Mouse (Mus musculus): ENCODE data around the gene Ptpn9. TPM values are rescaled to one million over a fixed set of nuclear protein-coding genes. Genes with fewer than 3 reads are reported as not detected.

Ptpn9 gene
- total and polyA plus RNA-seq, 2 experiments from 2014 or later: 22.5 to 53.5 TPM

DNA sequence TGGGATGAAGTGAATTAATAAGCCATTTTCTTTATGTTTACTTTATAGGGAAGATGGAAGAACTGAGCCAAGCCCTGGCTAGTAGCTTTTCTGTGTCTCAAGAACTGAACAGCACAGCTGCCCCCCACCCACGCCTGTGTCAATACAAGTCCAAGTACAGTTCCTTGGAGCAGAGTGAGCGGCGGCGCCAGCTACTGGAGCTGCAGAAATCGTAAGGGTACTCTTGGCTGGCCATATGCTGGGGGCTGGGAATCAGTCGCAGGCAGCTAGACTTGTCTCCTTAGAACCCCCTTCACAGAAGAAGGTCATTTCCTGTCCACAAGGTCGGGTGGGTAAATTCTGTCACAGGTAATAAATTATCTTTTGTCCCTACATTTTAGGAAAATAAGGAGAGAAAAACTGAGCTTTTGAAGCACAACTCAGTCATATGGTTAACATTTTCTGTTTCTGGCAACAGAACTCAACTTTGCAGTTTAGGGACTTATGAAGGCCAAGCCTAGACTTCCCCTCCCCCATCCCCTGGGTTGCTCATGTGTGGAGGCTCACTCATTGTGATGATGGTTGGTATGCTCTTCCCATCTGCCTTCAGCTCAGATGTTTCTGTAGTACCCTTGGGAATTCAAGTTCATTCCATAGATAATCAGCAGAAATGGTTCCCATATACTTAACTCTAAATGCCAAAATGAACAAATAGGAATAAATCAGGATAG is 37.6 kb upstream of the Ptpn9 start:
- no peak for ATAC-seq
- H3K4me1 ChIP-seq (ENCODE audit: insufficient read depth, low read length): no peaks in the 10 kb centered on the region
- no peak for DNase-seq (ENCODE audit: low spot score)
- H3K27me3 ChIP-seq (ENCODE audit: insufficient read depth, low read length): no peaks in the 10 kb centered on the region
- H3K9me3 ChIP-seq (ENCODE audit: low read length): no peaks in the 10 kb centered on the region
- H3K4me3 ChIP-seq (ENCODE audit: low read length): no peak overlapping the region
- no peak for TF ChIP-seq CTCF (IDR thresholded peaks at IDR 0.05; ENCODE audit: low read depth)
- 83% methylated on average over 7 of the region's 7 CpGs for WGBS
- H3K36me3 ChIP-seq (ENCODE audit: insufficient read depth, low read length): no peaks in the 10 kb centered on the region
- no peak overlapping the region for H3K4me2 ChIP-seq (ENCODE audit: low read depth, low read length)
- H3K27ac ChIP-seq: no peak overlapping the region
- no peak overlapping the region for H3K9ac ChIP-seq (replicated peaks; ENCODE audit: low read length)

DNA sequence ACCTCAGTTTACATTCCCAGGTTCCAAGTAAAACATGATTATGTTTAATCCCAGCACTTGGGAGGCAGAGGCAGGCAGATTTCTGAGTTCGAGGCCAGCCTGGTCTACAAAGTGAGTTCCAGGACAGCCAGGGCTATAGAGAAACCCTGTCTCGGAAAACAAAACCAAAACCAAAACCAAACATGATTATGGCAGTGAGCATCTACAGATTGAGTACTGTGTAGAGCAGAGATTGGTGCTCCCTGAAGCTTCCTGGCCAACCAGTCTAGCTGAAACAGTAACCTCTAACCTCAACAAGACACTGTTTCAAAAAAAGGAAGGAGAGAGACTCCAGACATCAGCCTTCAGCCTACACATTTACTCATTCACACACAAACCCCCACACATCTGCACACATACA is 36.0 kb upstream of the Ptpn9 start:
- no peak overlapping the region for H3K27ac ChIP-seq
- H3K27me3 ChIP-seq (ENCODE audit: insufficient read depth, low read length): no peaks in the 10 kb centered on the region
- no peaks in the 10 kb centered on the region for H3K4me1 ChIP-seq (ENCODE audit: insufficient read depth, low read length)
- H3K4me2 ChIP-seq (ENCODE audit: low read depth, low read length): no peak overlapping the region
- no peak overlapping the region for H3K9ac ChIP-seq (replicated peaks; ENCODE audit: low read length)
- no peak for ATAC-seq
- no peak overlapping the region for H3K4me3 ChIP-seq (ENCODE audit: low read length)
- no peak for DNase-seq (ENCODE audit: low spot score)
- WGBS: 94% methylated on average over 2 of the region's 2 CpGs
- TF ChIP-seq CTCF (IDR thresholded peaks at IDR 0.05; ENCODE audit: low read depth): no peak
- H3K9me3 ChIP-seq (ENCODE audit: low read length): no peaks in the 10 kb centered on the region
- H3K36me3 ChIP-seq (ENCODE audit: insufficient read depth, low read length): peaks cover 4% of the 10 kb centered on the region

GRCm38 (mm10) chr9:56961591-56961990 is 33.1 kb upstream of the Ptpn9 start:
- Histone ChIP-seq H3K4me2 (ENCODE audit: low read depth, low read length) (no peak overlapping the region), H3K27ac (no peak overlapping the region), H3K36me3 (ENCODE audit: insufficient read depth, low read length) (peaks cover 6% of the 10 kb centered on the region), H3K9ac (replicated peaks; ENCODE audit: low read length) (no peak overlapping the region), H3K27me3 (ENCODE audit: insufficient read depth, low read length) (no peaks in the 10 kb centered on the region), H3K4me1 (ENCODE audit: insufficient read depth, low read length) (no peaks in the 10 kb centered on the region), H3K4me3 (ENCODE audit: low read length) (no peak overlapping the region), H3K9me3 (ENCODE audit: low read length) (no peaks in the 10 kb centered on the region)
- no peak for DNase-seq (ENCODE audit: low spot score)
- 95% methylated on average over 3 of the region's 3 CpGs for WGBS
- TF ChIP-seq CTCF (IDR thresholded peaks at IDR 0.05; ENCODE audit: low read depth): peak; percentile 20; the same call in 1 of the 2 replicates
- ATAC-seq: no peak

DNA sequence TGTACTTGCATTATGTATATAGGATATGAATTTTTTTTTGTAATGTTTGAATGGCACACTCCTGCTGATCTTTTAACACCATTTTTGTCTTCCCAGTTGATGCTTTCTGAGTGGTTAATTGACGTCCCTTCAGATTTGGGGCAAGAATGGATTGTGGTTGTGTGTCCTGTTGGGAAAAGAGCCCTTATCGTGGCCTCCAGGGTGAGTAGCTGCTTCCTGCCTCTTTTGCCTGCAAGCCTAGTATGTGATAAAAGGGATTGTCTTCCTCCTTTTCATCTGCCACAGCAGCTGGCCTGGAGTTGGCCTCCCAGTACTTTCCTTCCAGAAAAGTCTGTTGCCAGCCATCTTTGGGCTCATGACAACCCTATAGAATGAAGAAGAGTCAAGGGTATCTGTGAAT is 24.6 kb upstream of the Ptpn9 start:
- H3K4me1 ChIP-seq (ENCODE audit: insufficient read depth, low read length): no peaks in the 10 kb centered on the region
- no peak overlapping the region for H3K9ac ChIP-seq (replicated peaks; ENCODE audit: low read length)
- WGBS: 83% methylated on average over 2 of the region's 2 CpGs
- no peak for ATAC-seq
- no peaks in the 10 kb centered on the region for H3K27me3 ChIP-seq (ENCODE audit: insufficient read depth, low read length)
- no peak for DNase-seq (ENCODE audit: low spot score)
- no peaks in the 10 kb centered on the region for H3K9me3 ChIP-seq (ENCODE audit: low read length)
- no peaks in the 10 kb centered on the region; the same call in 1 of the 2 replicates for H3K36me3 ChIP-seq (ENCODE audit: insufficient read depth, low read length)
- no peak overlapping the region for H3K4me2 ChIP-seq (ENCODE audit: low read depth, low read length)
- no peak for TF ChIP-seq CTCF (IDR thresholded peaks at IDR 0.05; ENCODE audit: low read depth)
- no peak overlapping the region for H3K27ac ChIP-seq
- H3K4me3 ChIP-seq (ENCODE audit: low read length): no peak overlapping the region

- Histone ChIP-seq H3K4me2 (ENCODE audit: low read depth, low read length) (no peak overlapping the region), H3K27ac (no peak overlapping the region), H3K4me3 (ENCODE audit: low read length) (no peak overlapping the region), H3K9me3 (ENCODE audit: low read length) (no peaks in the 10 kb centered on the region), H3K36me3 (ENCODE audit: insufficient read depth, low read length) (peaks cover 3% of the 10 kb centered on the region; the same call in 1 of the 2 replicates), H3K4me1 (ENCODE audit: insufficient read depth, low read length) (no peaks in the 10 kb centered on the region), H3K27me3 (ENCODE audit: insufficient read depth, low read length) (no peaks in the 10 kb centered on the region), H3K9ac (replicated peaks; ENCODE audit: low read length) (no peak overlapping the region)
- ATAC-seq (no peak), DNase-seq (ENCODE audit: low spot score) (no peak)
- TF ChIP-seq CTCF (IDR thresholded peaks at IDR 0.05; ENCODE audit: low read depth): no peak
- WGBS: 93% methylated on average over 7 of the region's 8 CpGs
Observed at GRCm38 (mm10) chr9:56973960-56974524, 20.7 kb upstream of the Ptpn9 start.

DNA sequence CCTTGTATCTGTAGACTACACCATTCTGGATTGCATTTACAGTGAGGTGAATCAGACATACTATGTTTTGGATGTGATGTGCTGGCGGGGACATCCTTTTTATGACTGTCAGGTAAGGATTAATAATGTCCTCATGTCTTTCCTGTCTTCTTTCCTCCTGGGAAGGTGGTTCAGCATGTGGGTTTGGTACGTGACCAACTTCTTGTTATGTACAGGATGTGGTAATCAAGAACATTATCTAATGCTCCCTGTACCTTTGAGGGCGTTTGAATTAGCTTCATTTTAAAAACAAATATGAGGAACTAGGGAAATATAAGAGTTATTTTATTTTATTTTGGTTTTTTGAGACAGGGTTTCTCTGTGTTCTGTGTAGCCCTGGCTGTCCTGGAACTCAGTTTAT is 19.5 kb upstream of the Ptpn9 start:
- H3K27me3 ChIP-seq (ENCODE audit: insufficient read depth, low read length): no peaks in the 10 kb centered on the region
- no peak overlapping the region for H3K4me3 ChIP-seq (ENCODE audit: low read length)
- no peak overlapping the region for H3K9ac ChIP-seq (replicated peaks; ENCODE audit: low read length)
- H3K27ac ChIP-seq: no peak overlapping the region
- no peak overlapping the region for H3K4me2 ChIP-seq (ENCODE audit: low read depth, low read length)
- no peaks in the 10 kb centered on the region for H3K4me1 ChIP-seq (ENCODE audit: insufficient read depth, low read length)
- WGBS: 91% methylated on average over 3 of the region's 3 CpGs
- no peak for ATAC-seq
- no peak for DNase-seq (ENCODE audit: low spot score)
- TF ChIP-seq CTCF (IDR thresholded peaks at IDR 0.05; ENCODE audit: low read depth): no peak
- H3K9me3 ChIP-seq (ENCODE audit: low read length): no peaks in the 10 kb centered on the region
- H3K36me3 ChIP-seq (ENCODE audit: insufficient read depth, low read length): peaks cover 6% of the 10 kb centered on the region; the same call in 1 of the 2 replicates

DNA sequence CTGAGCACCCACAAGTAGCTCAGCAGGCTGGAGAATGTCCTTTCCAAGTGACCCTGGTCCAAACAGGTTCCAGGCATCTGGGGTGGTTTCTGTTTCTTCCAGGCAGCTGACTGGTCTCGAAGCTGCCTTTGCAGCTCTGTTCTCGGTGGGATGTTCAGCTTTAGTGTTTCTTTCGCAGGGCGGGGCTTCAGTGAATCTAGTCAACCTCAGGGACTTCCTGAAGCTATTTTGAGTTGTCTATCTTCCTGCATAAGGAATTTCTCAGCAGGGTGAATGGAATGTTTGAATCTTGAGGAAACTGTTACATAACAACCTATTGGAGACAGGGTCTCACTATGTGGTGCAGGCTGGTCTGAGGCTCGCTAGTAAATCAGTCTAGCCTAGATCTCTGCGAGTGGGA is 14.5 kb upstream of the Ptpn9 start:
- Histone ChIP-seq H3K27me3 (ENCODE audit: insufficient read depth, low read length) (no peaks in the 10 kb centered on the region), H3K4me2 (ENCODE audit: low read depth, low read length) (no peak overlapping the region), H3K4me3 (ENCODE audit: low read length) (no peak overlapping the region), H3K9me3 (ENCODE audit: low read length) (no peaks in the 10 kb centered on the region), H3K27ac (no peak overlapping the region), H3K4me1 (ENCODE audit: insufficient read depth, low read length) (no peaks in the 10 kb centered on the region), H3K9ac (replicated peaks; ENCODE audit: low read length) (no peak overlapping the region), H3K36me3 (ENCODE audit: insufficient read depth, low read length) (peaks cover 16% of the 10 kb centered on the region; the same call in 1 of the 2 replicates)
- WGBS: 94% methylated on average over 6 of the region's 6 CpGs
- ATAC-seq (no peak), DNase-seq (ENCODE audit: low spot score) (no peak)
- no peak for TF ChIP-seq CTCF (IDR thresholded peaks at IDR 0.05; ENCODE audit: low read depth)

All from hindbrain, postnatal 0 days (tissue).